Mouse (Mus musculus) bone marrow macrophage, adult 2 months (primary cell): Measurements from ENCODE around the gene Kif21a.

ENCODE experiments used
- CTCF ChIP-seq: IDR thresholded peaks from 2 replicates; pipeline ENCODE4 v1.5.1; 2012; ENCODE audit warnings: low read depth, mild to moderate bottlenecking, low read length, moderate library complexity
- POLR2A ChIP-seq: IDR thresholded peaks from 2 replicates; pipeline ENCODE4 v1.6.1; 2012; ENCODE audit warnings: mild to moderate bottlenecking, low read depth, low read length, borderline replicate concordance

DNA sequence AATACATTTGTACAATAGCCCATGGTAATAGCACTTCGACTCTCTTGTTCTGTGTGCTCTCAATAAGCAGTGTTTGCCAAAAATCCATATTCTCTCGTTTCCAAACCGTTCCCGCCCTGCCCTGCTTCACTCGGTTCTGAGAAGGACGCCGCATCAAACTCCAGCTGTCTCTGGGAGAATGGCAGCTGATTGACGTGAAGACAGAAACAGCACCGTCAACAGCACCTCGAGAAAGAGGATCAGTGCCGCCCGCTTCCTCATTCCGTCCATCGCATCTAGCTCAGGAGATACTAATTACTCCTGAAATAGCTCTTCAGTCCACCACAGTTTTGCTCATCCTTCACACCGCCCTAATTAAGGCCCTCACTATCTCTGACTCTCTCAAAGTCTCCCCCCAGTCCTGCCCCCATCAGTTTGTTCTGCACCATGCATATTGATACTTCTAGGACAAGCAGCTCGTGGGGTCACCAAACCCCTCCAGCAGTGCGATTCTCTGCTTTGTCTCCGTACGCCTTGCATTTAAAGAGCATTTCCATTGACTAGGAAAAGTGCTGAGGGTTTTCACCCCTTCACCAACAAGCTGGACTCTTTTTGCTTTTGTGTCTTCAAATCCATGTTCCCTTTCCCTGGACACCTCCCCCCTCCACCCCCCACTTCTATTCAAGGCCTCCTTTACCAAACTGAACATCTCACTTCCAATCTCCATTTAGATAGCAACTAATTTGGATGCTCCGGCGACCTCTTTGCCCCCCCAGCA is 49.3 kb downstream of the Kif21a start:
- TF ChIP-seq CTCF = no peak
- TF ChIP-seq POLR2A = no peak
